Mouse (Mus musculus): ENCODE data around the gene Fam19a3.
"Not testable (repeated sequence)": the region's sequence is repeated elsewhere in the genome, so short reads cannot be mapped to it uniquely, and the experiment has no call there.

Fam19a3 gene

DNA sequence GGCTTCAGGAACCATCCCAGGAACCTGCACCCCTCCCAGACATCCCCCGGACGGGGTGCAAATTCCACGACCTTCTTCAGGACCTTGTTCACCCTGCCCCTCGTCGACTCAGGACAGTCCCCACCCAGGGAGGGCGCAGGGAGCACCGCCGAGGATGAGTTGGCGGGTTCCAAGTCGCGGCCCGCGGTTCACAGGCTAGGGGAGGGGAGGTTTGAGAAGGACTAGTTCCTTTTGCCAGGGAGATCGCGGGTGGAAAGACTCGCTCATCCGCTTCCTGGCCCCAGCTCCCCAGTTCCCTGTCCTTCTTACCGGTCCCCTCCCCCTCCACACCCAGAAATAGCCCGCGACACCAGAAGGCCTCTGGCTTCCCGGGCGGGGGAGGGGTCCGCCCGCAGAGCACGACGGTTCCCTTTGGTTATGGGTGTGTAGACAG lies at the start of gene Fam19a3:
Gene Fam19a3, minus strand, starts transcription at position 370 of the 433 bp plus-strand sequence.
- DNase-seq (ENCODE audit: low spot score in 2 of 2), result no peak

DNA sequence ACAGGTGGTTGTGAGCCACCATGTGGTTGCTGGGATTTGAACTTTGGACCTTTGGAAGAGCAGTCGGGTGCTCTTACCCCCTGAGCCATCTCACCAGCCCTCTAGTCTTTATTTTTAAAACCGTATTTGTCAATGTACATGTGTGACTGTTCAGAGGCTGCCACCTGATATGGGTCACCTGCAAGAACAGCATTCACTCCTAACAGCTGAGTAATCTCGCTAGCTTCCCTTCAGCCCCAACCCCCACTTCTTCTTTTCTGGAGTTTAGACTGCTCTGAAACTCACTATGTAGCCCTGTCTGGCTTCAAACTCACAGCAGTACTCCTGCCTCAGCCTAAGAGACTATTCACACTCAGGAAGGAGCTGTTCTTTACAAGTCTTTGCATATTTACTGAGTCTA lies 40.8 kb upstream of the Fam19a3 start:
- DNase-seq (ENCODE audit: low spot score in 2 of 2), result no peak

DNA sequence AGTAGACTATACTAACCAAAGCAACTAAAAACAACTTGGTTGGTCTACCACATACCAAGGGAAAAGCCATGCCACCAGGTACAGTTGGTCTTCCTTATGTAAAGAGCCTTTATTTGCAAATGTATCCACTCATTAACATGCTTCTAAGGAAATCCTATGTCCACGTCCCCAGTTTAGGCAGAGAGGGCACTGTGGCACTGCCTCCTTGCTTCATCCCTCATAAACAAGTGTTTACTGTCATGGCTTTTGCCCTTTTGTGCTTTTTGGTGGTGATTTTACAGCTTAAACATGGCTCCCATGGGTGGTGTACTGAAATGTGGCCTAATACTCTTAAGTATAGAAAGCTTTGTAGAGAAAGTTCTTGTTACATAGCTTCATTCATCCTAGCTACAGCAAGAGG lies 38.8 kb upstream of the Fam19a3 start:
- no peak for DNase-seq (ENCODE audit: low spot score in 2 of 2)

DNA sequence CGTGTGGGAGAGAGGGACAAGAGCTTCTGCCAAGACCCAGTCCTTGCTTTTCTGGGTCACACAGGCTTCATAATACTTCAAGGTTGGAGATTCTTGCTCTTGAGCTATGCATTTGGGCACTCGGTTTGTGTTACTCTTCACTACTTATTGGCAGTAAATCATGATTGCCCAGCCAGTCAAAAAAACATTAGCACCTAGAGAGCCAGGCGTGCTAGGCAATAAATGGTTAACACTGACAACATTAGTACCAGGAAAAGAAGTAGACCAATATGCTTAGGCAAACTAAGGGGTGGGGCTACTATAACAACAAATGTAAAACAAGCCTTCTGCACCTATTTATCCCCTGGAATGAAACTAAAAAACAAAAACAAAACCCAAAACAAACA lies 37.1 kb upstream of the Fam19a3 start:
- DNase-seq (ENCODE audit: low spot score in 2 of 2), result peak in 1 of 2 experiments; percentile 18

DNA sequence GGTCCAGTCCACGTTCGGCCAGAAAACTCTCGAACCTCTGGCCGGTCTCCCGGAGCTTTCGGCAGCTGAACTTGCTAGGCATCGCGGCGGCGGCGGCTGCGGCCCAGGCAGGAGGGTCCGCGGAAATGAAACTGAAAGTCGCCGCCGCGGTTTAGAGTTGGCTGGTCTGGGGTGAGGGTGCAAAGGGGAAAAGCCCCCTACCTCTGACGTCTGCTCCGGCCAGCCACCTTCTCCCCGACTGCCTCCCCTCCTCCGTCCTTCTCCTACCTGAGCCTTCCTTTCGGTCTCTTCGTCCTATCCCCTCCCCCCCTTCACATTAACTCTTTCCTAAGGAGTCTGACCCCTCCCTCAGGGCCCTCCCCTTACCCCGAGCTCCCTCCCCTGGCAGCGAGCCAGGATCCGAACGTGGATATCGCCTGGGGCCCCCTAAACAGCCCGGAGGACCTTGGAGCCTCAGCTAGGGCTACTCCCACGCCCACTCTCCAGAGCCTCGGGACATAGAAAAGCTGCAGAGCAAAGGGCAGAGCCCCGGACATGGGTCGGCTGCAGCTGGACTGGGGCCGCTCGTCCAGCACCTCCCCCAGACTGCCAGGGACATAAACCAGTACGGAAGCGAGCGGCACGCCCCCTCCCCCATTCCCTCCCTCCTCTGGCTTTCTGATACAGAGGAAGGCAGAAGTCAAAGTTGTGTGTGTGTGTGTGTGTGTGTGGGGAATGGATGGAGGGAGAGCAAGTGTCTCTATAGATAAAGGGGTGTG lies 36.5 kb upstream of the Fam19a3 start, which contains the start of gene Mov10:
Gene Mov10, minus strand, starts transcription at position 573 of the 758 bp plus-strand sequence.
- DNase-seq (ENCODE audit: low spot score in 2 of 2), result peak; percentile 33 to 41

DNA sequence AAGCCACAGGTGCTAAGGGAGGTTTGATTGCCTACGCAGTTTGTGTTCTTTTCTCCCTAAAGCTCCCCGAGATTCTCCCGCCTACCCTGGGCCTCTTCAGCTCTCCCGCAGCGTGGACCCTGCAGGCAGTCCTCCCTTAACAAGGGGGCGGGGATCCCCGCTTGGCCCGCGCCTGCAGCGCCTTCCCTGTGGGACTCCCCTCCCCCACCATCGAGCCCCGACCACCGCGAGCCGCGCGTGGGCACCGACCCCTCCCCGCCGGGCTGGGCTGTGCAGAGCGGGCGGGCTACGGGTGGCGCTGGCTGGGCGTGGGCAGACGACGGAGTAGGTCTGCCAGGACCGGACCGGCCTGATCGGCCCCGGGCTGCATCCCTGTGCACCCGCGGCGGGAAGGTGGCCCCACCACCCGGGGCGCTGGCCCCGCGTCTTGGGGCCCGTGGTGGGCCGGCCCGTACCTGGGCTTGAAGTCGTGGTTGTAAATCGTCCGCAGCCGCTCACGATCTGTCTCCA lies 35.9 kb upstream of the Fam19a3 start:
- DNase-seq (ENCODE audit: low spot score in 2 of 2), result peak; percentile 38 to 47

DNA sequence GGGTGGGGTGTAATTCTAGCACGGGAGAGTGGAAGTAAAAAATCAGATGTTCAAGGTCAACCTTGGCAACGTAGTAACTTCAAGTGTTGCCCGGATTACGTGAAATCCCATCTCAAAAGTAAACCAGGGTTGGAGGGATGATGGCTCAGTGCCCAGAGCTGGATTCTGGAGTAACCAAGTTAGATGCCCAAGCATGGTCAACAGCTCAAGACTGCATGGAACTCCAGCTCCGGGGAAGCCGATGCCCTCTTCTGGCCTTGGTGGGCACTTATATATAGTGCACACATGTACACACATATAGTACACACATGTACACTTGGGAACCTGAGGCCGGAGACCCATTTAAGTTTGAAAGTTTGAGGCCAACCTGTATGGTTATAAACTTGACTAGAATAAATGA lies 34.5 kb upstream of the Fam19a3 start:
- DNase-seq (ENCODE audit: low spot score in 2 of 2), result no peak

DNA sequence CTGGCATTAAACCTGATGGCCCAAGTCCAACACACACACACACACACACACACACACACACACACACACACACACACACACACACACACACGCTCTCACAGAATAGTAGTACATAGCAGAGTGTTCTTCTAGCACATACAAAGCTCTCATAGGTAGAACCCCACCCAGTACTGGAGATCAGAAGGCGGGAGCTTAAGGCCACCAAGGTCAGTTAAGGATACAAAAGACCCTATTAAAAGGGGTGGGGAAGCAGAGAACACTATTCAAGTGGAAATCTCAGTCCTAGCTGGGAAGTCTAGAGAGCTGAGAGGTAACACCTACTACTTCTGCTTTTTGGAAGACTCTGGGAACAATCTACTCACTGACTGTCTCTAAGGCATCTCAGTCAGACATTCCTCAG lies 33.7 kb upstream of the Fam19a3 start:
- no peak for DNase-seq (ENCODE audit: low spot score in 2 of 2)

DNA sequence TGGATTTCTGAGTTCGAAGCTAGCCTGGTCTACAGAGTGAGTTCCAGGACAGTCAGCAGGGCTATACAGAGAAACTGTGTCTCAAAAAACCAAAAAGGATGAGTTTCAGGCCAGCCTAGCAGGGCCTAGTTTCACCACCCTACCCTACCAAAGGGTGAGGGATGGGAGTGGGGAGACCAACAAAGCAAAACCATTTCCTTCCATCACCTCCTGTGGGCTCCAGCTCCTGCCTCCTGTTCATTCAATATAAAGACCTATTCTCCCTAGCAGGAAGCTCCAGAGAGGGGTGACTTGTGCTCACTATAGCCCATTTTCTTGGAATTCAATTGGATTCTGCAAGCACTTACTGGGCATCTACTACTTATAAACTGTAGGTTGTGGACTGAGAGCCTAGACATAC lies 33.1 kb upstream of the Fam19a3 start:
- no peak for DNase-seq (ENCODE audit: low spot score in 2 of 2)

DNA sequence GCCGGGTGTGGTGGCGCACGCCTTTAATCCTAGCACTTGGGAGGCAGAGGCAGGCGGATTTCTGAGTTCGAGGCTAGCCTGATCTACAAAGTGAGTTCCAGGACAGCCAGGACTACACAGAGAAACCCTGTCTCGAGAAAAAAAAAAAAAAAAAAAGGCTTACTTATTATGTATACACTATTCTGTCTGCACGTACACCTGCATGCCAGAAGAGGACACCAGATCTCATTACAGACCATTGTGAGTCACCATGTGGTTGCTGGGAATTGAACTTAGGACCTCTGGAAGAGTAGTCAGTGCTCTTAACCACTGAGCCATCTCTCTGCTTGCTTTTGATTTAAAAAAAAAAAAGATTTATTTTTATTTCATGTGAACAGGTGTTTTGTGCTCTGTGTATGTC lies 31.6 kb upstream of the Fam19a3 start:
- DNase-seq (ENCODE audit: low spot score in 2 of 2), result not testable (repeated sequence)

DNA sequence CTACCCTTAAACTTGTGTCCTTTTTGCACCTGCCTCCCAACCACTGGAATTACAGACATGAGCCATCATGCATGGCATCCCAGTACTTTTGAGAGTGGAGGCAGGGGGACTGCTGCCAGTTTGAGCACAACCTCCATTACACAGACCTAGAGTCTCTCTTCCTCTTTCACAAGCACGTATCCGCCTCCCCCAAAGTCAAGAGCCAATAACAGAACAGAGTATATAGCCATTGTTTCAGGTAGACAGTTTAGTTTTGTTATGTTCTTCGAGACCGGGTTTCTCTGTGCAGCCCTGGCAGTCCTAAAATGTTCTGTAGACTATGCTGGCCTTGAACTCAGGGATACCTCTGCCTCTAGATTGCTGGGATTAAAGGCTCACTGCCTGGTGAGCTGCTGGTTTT lies 30.6 kb upstream of the Fam19a3 start:
- no peak for DNase-seq (ENCODE audit: low spot score in 2 of 2)

DNA sequence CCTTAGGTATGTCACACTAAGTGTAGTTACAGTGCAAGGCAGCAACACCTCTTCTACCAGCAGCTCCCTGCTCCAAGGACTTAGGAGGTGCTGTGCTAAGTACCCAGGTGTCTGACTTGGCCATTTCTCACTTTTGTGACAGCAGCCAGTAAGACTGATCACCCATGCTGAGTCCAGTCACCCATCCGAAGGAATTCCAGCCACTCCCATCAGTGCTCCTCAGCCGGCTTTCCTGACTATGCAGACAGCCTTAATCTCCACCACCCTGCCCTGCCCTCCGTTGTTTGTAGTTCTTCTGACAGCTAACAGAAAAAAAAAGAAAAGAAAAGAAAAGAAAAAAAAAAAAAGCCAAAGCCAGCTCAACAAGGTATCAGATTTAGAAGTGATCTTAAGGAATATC lies 30.1 kb upstream of the Fam19a3 start:
- DNase-seq (ENCODE audit: low spot score in 2 of 2), result no peak

DNA sequence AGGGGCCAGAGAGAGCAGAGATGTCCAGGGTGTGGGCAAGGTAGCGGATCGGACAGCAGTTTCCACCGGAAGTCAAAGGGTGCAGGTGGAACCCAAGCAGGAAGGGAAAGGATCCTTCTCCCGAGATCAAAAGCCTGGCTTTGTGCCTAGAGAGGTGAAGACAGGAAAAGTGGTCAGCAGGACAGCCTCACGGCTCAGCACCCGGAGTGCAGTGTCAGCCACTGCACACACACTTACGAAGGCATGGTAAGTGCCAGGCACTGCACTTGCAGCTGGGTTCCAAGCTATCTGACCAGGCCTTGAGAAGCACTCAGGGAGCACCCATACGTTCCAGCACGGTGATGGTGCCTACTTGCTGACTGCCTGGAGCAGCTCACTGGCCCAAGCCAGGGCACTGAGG lies 23.9 kb upstream of the Fam19a3 start:
- DNase-seq (ENCODE audit: low spot score in 2 of 2), result no peak

DNA sequence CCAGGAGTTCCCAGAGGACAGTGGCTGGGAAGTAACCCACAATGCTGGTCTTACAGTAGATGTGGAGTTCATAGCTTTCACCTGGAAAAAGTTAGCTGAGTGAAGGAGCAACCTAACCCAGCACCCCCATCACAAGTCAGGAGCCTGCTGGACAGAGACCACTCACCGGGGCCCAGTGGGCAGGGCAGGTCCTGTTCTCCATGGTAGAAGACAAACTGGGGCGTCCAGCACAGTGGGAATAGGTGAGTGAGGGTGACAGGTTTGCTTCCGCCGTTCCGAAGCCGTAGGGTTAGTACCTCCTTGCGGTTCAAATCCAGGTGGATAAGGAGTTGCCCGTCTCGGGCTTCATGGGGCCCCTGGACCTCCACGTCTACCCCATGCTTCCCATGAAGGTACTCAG lies 22.7 kb upstream of the Fam19a3 start:
- DNase-seq (ENCODE audit: low spot score in 2 of 2), result no peak

DNA sequence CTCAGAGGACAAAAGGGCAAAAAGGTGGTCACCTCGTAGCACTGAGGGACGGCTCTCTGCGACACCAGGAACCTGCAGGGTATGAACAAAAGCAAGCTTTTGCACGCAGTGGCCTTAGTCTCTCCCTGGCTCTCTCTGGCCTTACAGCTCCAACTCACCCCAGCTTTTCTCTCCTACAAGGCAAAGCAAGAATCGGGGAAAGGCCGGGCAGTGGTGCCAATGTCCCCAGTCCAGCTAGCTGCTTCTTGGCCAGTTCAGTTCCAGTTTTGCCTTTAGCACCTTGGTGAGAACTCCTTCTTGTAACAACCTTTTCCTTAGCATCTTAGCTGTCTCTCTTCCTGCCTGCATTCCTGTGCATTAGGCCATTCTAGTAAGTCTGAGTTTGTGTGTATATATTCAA lies 19.8 kb upstream of the Fam19a3 start:
- DNase-seq (ENCODE audit: low spot score in 2 of 2), result no peak

DNA sequence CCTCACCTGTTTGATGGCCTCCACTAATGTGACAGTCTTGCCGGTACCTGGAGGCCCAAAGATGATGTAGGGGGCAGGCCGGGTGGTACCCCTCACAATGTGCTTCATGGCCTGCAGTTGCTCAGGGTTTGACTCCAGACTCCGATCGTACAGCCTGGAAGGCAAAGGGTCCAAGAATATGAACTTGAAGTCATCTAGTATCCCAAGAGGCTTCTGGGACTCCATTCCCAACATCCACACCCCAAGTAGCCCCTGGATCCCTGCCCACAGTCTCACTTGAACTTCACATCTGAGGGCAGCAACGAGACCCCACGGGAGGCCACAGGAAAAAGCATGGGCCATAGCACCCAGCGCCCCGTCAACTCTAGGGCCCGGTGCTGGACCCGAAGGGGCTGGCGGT lies 19.0 kb upstream of the Fam19a3 start:
- DNase-seq (ENCODE audit: low spot score in 2 of 2), result no peak

DNA sequence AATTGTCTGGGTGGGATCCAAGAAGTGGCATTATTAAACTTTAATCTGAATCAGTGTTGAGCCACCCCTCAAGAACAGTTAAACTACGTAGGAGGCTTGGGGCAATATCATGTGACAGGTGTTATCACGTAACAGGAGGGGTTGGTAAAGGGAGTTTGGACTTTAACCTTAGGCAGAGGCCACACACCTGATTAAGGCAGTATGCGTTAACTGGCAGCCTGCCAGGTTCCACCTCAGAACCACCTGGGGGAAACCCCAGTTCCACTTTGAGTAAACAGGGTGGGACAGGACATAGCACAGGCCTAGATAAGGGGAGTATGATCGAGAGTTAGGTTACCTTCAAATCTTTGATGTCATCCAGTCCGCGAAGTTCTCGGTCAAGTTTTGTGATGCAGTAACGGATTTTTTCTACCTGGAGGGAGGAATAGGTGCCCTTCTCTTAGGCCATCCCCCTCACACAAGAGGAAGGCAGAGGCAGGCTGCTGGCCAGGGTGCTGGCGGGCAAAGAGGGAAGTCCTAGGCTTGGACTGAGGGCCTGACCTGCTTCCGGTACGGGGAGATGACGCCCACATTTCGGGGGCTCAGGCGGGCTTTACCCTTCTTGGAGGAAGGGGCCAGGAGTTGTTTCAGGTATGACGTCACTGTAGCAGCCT lies 14.9 kb upstream of the Fam19a3 start:
- DNase-seq (ENCODE audit: low spot score in 2 of 2), result no peak

DNA sequence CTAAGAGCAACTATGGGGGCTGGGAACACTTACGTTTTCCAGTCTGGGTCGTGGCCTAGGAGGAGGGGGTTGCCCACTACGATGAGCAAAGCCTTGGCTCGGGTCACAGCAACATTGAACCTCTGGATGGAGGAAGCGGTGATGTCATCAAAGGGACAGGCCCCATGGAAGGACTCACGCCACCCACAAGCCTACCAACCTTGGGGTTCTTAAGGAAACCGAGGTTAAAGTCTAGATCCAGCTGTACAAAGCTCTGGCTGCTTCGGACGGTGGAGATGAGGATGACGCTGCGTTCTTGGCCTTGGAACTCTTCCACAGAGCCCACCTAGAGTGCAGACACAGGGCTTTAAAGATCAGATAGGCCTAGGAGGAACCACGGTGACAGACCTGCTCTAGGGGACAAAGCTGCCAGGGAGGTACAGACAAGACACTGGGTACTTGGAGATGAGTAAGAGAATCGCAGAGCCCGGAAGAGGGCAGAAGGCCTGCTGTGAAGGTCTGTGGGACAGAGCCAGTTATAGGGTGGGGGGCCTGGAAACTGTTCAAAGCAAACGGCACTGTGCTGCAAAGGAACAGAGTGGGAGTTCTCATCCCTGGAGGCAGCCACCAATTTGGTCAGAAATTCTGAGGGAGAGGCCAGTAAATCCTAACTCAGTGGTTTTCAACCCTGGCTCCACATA lies 14.2 kb upstream of the Fam19a3 start:
- DNase-seq (ENCODE audit: low spot score in 2 of 2), result no peak

DNA sequence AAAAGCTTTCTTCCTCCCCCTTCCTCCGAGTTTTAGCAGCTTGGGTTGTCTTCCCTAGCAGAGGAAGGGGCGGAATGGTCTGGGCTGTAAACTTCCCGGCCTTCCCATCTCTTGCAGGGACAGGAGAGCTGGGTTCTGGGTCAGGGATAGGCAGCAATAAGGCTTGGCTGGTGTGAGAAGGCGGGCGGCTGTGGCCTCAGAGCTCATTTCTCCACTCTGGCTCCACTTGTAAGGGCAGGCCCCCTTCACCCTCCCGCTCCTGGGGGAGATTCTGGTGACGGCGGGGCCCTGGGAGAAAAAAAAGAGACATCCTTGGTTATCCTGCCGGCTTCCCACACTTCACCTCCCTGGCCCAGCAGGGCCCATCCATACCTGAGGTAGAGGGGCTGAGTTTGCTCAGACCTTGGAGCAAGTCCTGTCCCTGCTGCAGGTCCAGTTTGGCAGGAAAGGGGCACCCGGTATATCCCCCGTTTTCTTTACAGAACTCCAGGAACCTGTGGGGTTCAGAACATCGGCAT lies 13.4 kb upstream of the Fam19a3 start:
- no peak for DNase-seq (ENCODE audit: low spot score in 2 of 2)

DNA sequence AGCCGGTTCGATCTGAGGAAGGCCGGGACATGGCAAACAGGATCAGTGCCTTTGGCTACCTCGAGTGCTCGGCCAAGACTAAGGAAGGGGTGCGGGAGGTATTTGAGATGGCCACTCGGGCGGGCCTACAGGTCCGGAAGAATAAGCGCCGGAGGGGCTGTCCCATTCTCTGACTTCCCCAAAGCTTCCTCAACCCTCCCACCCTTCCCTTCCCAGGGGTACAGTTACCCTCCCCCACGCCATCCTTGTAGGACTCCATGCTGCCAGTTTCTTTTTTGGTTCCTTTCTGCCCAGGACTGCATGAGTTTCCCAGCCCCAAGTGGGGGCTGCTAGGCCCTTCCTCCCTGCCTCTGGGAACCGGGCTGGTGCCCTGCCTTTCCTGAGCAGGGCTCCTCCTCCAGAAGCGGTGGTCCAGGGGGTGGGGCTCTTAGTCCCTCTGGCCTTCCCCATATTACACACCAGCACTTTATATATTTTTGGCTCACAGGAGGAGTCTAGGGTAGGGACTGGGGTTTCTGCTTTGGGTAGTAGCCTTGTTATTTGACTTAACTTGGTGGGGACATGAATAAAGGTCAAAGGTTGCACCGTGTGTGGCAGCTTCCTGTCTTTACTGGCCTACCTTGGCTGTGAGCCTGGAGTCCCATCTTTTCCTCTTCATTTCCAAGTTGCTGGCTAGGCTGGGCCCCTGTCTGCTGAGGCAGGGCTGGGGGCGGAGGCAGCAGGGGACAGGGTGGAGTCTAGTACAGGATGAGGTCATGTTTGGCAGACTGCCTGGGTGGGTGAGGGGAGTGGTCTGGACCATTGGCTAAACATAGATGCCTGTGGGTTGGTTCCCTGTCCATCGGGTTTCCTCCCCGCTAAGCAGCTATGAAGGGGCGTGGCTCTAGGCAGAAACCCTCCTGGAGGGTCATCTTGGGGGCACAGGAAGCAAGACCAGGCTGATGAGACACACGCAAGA lies 12.5 kb upstream of the Fam19a3 start:
- DNase-seq (ENCODE audit: low spot score in 2 of 2), result peak; percentile 63 to 72
